Mouse (Mus musculus) erythroblast, embryonic 14.5 days (primary cell): ENCODE results near the gene Ift74.

Source experiments
- GATA1 ChIP-seq: IDR thresholded peaks from 2 replicates; pipeline ENCODE4 v1.6.1; 2012; ENCODE audit warnings: low read length, inconsistent platforms, mixed read lengths
- TAL1 ChIP-seq: IDR thresholded peaks from 3 replicates; pipeline ENCODE4 v1.6.1; 2012; ENCODE audit warnings: low read length, inconsistent platforms, mixed read lengths

DNA sequence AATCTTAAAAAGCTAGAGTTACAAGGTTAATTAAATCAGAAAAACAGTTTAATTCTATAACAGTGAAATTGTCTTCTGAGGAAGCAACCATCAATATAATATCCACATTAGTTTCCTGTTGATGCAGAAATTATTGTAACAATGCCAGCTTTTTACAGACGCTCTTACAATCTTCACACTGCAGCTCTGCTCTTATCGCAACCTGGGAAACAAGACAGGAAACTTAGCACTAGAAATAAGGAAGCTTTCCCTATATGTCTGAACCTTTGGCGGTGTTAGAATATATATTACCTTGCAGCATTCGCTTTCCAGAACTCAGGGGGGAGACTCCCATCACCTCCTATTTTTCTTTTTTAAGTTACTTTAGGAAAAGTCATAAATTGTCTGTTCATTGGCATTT is 76.8 kb downstream of the Ift74 start:
- TF ChIP-seq GATA1 (no peak), TAL1 (no peak)
